Mouse (Mus musculus) hindbrain, embryonic 15.5 days (tissue): ENCODE measurements at regions not wholly inside any gene's neighbourhood (a gene's known extent, or its start where the extent isn't known, plus 50 kb on each side); places are given as distances from the start of the nearest gene placed in this dataset.

ENCODE experiments used
- ATAC-seq: fragments of 200-750 bp; cut with Nextera tagmentation; 2 replicates; pipeline ENCODE4 v1.8.0; 2017; ENCODE audit warnings: low read depth, moderate number of reproducible peaks, moderate TSS enrichment; ENCODE audit not compliant: low FRiP score
- H3K27ac ChIP-seq: fragments of 300-500 bp; sonication (generic); replicated peaks from 2 replicates; pipeline ENCODE4 v1.5.1; 2015; ENCODE audit warnings: mild to moderate bottlenecking, inconsistent platforms
- H3K27me3 ChIP-seq: fragments of 300-500 bp; sonication (generic); 2 replicates; pipeline ENCODE4 v1.6.1; 2015; ENCODE audit warnings: control low read depth, inconsistent platforms
- H3K36me3 ChIP-seq: fragments of 300-500 bp; sonication (generic); 2 replicates; pipeline ENCODE4 v1.6.1; 2015; ENCODE audit warnings: control low read depth, inconsistent platforms
- H3K4me1 ChIP-seq: fragments of 300-500 bp; sonication (generic); replicated peaks from 2 replicates; pipeline ENCODE4 v1.6.1; 2015; ENCODE audit warnings: control low read depth, inconsistent platforms
- H3K4me2 ChIP-seq: fragments of 300-500 bp; sonication (generic); 2 replicates; pipeline ENCODE4 v1.6.1; 2015; ENCODE audit warnings: moderate library complexity, mild to moderate bottlenecking, inconsistent platforms
- H3K4me3 ChIP-seq: fragments of 300-500 bp; sonication (generic); 2 replicates; pipeline ENCODE4 v1.5.1; 2015; ENCODE audit warnings: mild to moderate bottlenecking, inconsistent platforms
- H3K9ac ChIP-seq: fragments of 300-500 bp; sonication (generic); 2 replicates; pipeline ENCODE4 v1.6.1; 2015; ENCODE audit warnings: inconsistent platforms
- H3K9me3 ChIP-seq: fragments of 300-500 bp; sonication (generic); 2 replicates; pipeline ENCODE4 v1.6.1; 2016; ENCODE audit warnings: control low read depth, inconsistent platforms
- WGBS: fragments of 180-500 bp; shearing (Covaris S2); methylation state at CpG from one replicate; pipeline ENCODE4 v1.1.7; 2015; 5-methylcytosine and 5-hydroxymethylcytosine counted together

GRCm38 (mm10) chr1:150241153-150241552, 78.1 kb upstream of the Pdc start:
- H3K4me1 ChIP-seq = no peaks in the 10 kb centered on the region
- no peak for ATAC-seq

GRCm38 (mm10) chr1:150242108-150242507, 77.1 kb upstream of the Pdc start:
- Histone ChIP-seq H3K27me3 (no peaks in the 10 kb centered on the region), H3K9me3 (no peaks in the 10 kb centered on the region), H3K9ac (no peak overlapping the region), H3K36me3 (no peaks in the 10 kb centered on the region), H3K4me3 (no peak overlapping the region), H3K27ac (no peak overlapping the region), H3K4me2 (no peak overlapping the region), H3K4me1 (no peaks in the 10 kb centered on the region)
- no peak for ATAC-seq

More at GRCm38 (mm10) chr1:150241153-150241552, 78.1 kb upstream of the Pdc start:
- no peak overlapping the region for H3K4me3 ChIP-seq
- no peak overlapping the region for H3K4me2 ChIP-seq
- H3K27me3 ChIP-seq = no peaks in the 10 kb centered on the region
- 95% methylated on average over 4 of the region's 4 CpGs for WGBS
- no peaks in the 10 kb centered on the region for H3K9me3 ChIP-seq
- H3K9ac ChIP-seq = no peak overlapping the region
- H3K36me3 ChIP-seq = no peaks in the 10 kb centered on the region
- H3K27ac ChIP-seq = no peak overlapping the region

GRCm38 (mm10) chr1:150244916-150245315, 74.3 kb upstream of the Pdc start:
- H3K9ac ChIP-seq = no peak overlapping the region
- H3K4me2 ChIP-seq = no peak overlapping the region
- no peaks in the 10 kb centered on the region for H3K4me1 ChIP-seq
- H3K36me3 ChIP-seq = no peaks in the 10 kb centered on the region
- H3K9me3 ChIP-seq = no peaks in the 10 kb centered on the region
- ATAC-seq = no peak
- H3K4me3 ChIP-seq = no peak overlapping the region
- H3K27me3 ChIP-seq = no peaks in the 10 kb centered on the region
- 83% methylated on average over 3 of the region's 3 CpGs for WGBS
- no peak overlapping the region for H3K27ac ChIP-seq

- Histone ChIP-seq H3K9ac (no peak overlapping the region), H3K9me3 (no peaks in the 10 kb centered on the region), H3K4me2 (no peak overlapping the region), H3K4me3 (no peak overlapping the region), H3K4me1 (no peaks in the 10 kb centered on the region), H3K27ac (no peak overlapping the region), H3K36me3 (no peaks in the 10 kb centered on the region), H3K27me3 (no peaks in the 10 kb centered on the region)
- 95% methylated on average over 1 of the region's 1 CpGs for WGBS
- no peak for ATAC-seq
Observed at GRCm38 (mm10) chr1:150251422-150251821, 67.8 kb upstream of the Pdc start.

- no peaks in the 10 kb centered on the region for H3K36me3 ChIP-seq
- H3K4me3 ChIP-seq = no peak overlapping the region
- H3K4me2 ChIP-seq = no peak overlapping the region
- no peaks in the 10 kb centered on the region for H3K27me3 ChIP-seq
- no peaks in the 10 kb centered on the region for H3K4me1 ChIP-seq
- no peaks in the 10 kb centered on the region for H3K9me3 ChIP-seq
- WGBS = 91% methylated on average over 3 of the region's 3 CpGs
- H3K27ac ChIP-seq = no peak overlapping the region
- ATAC-seq = no peak
- no peak overlapping the region for H3K9ac ChIP-seq
Observed at GRCm38 (mm10) chr1:150251876-150252275, 67.3 kb upstream of the Pdc start.

- 67% methylated on average over 4 of the region's 4 CpGs for WGBS
- Histone ChIP-seq H3K27me3 (no peaks in the 10 kb centered on the region), H3K9ac (no peak overlapping the region), H3K4me3 (no peak overlapping the region), H3K4me1 (no peaks in the 10 kb centered on the region), H3K36me3 (no peaks in the 10 kb centered on the region), H3K9me3 (no peaks in the 10 kb centered on the region), H3K4me2 (no peak overlapping the region), H3K27ac (no peak overlapping the region)
- ATAC-seq = no peak
Observed at GRCm38 (mm10) chr1:150257596-150257995, 61.6 kb upstream of the Pdc start.

- ATAC-seq = no peak
- Histone ChIP-seq H3K4me2 (no peak overlapping the region), H3K9ac (no peak overlapping the region), H3K27ac (no peak overlapping the region), H3K27me3 (no peaks in the 10 kb centered on the region), H3K9me3 (no peaks in the 10 kb centered on the region), H3K4me3 (no peak overlapping the region), H3K36me3 (no peaks in the 10 kb centered on the region), H3K4me1 (no peaks in the 10 kb centered on the region)
- 85% methylated on average over 1 of the region's 1 CpGs for WGBS
Observed at GRCm38 (mm10) chr1:150260355-150260754, 58.9 kb upstream of the Pdc start.

GRCm38 (mm10) chr1:150266502-150266901, 52.7 kb upstream of the Pdc start:
- H3K9me3 ChIP-seq = no peaks in the 10 kb centered on the region
- 50% methylated on average over 3 of the region's 3 CpGs for WGBS
- no peaks in the 10 kb centered on the region for H3K27me3 ChIP-seq
- no peaks in the 10 kb centered on the region for H3K36me3 ChIP-seq
- H3K9ac ChIP-seq = no peak overlapping the region
- ATAC-seq = peak; percentile 71; the same call in 1 of the 2 replicates
- H3K4me3 ChIP-seq = no peak overlapping the region
- H3K4me2 ChIP-seq = no peak overlapping the region
- H3K27ac ChIP-seq = no peak overlapping the region
- no peaks in the 10 kb centered on the region for H3K4me1 ChIP-seq

GRCm38 (mm10) chr1:150267003-150267402, 52.2 kb upstream of the Pdc start:
- Histone ChIP-seq H3K36me3 (no peaks in the 10 kb centered on the region), H3K9ac (no peak overlapping the region), H3K9me3 (no peaks in the 10 kb centered on the region), H3K27ac (no peak overlapping the region), H3K27me3 (no peaks in the 10 kb centered on the region), H3K4me2 (no peak overlapping the region), H3K4me1 (no peaks in the 10 kb centered on the region), H3K4me3 (no peak overlapping the region)
- no peak for ATAC-seq
- WGBS = 85% methylated on average over 3 of the region's 3 CpGs
